Mouse (Mus musculus) E14TG2a.4 (cell line): Measurements from ENCODE around the gene Tceal9.

ENCODE experiments used
- CTCF ChIP-seq: conservative IDR thresholded peaks from 2 replicates; pipeline ENCODE4 v1.5.1; 2014; ENCODE audit warnings: low read length
- NANOG ChIP-seq: IDR thresholded peaks from 2 replicates; pipeline ENCODE4 v1.6.1; 2014; ENCODE audit warnings: borderline replicate concordance, low read length, mixed read lengths
- POU5F1 ChIP-seq: IDR thresholded peaks from 2 replicates; pipeline ENCODE4 v1.6.1; 2014; ENCODE audit warnings: low read length, borderline replicate concordance

- TF ChIP-seq CTCF (no peak), NANOG (no peak), POU5F1 (no peak)
Observed at GRCm38 (mm10) chrX:136227768-136228167, 17.1 kb upstream of the Tceal9 start.
